Mouse (Mus musculus): ENCODE measurements around the gene Wdcp. TPM values are rescaled to one million over a fixed set of nuclear protein-coding genes. Genes with fewer than 3 reads are reported as not detected.

Gene Wdcp
- polyA plus RNA-seq, 1 experiment: 0.57 TPM

DNA sequence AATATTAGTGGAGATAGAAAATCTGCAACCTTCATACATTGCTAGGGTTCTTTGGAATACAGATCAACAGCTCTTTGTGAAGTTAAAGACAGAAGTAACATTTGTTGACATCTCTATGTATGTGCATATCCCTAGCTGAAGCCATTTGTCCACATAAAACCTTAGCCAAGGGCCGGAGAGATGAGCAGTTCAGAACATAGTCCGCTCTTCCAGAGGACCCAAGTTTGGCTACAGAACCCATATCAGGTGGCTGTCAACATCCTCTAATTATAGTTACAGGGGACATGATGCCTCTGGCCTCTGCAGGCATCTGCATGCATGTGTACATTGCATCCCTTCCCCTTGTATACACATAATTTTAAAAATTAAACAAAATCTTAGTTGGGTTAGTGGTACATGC is 46.1 kb downstream of the Wdcp start:
- TF ChIP-seq GATA1 (IDR thresholded peaks at IDR 0.05; ENCODE audit: low read length): no peak

DNA sequence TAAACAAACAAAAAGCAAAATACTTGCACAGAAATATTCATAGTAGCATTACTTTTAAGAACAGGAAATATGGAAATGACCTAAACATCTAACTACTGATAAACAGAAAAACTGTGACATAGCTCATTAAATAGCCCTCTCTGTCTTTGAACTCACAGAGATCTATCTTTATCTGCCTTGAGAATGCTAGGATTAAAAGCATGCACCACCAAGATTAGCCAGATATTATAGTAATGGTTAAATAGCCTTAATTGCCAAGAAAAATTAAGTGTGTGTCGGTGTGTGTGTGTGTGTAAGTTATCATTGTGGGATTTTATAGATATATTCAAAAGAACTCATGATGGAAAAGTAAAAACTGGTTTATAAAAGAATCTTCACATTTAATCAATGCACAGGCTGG is 46.8 kb downstream of the Wdcp start:
- no peak for TF ChIP-seq GATA1 (IDR thresholded peaks at IDR 0.05; ENCODE audit: low read length)

DNA sequence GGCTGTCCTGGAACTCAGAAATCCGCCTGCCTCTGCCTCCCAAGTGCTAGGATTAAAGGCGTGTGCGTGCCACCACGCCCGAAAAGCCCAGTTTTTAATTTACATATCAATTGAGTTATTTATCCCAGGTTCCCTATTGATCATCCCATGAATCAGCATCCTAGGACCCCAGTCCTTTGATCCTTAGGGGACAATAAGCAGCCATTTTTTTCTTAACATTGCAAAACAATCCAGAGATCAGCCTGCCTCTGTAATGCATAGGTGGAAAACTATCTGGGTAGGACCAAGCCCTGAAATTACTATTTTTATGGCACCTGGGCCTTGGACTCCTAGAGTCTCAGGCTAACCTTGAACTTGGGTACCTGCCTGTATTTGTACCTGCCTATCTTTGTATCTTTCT is 54.9 kb downstream of the Wdcp start:
- TF ChIP-seq GATA1 (IDR thresholded peaks at IDR 0.05; ENCODE audit: low read length): no peak

DNA sequence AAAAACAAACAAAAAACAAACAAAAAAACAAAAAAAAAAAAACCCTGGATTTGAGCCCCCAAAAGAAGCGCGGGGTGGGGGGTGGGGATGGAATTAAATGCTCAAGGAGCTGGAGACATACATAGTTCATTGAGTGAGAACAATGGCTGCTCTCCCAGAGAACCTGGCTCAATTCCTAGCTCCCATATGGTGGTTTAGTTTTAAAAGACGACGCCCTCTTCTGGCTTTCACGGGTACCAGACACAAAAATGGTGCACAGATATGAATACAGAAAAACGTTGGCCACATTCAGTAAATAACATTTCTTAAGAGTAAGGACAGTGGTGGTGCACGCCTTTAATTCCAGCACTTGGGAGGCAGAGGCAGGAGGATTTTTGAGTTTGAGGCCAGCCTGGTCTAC is 62.8 kb downstream of the Wdcp start:
- no peak for TF ChIP-seq GATA1 (IDR thresholded peaks at IDR 0.05; ENCODE audit: low read length)

DNA sequence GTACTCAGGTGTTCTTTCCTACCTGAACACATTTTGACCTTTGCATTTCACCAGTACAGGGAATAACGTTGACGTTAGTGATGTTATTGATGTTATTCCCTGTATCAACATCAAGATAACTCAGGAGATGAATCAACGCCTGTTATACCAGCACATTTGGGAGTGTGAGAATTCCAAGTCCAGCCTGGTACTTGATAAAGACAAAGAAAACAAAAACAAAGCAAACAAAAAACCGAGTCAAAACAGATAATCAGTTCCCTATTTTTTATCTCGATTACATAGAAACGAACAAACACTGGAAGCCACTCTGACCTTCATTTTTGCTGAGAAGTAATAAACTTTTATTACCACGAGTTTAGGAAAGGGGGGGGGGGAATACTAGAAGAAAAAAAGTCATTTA is 63.4 kb downstream of the Wdcp start:
- no peak for TF ChIP-seq GATA1 (IDR thresholded peaks at IDR 0.05; ENCODE audit: low read length)

DNA sequence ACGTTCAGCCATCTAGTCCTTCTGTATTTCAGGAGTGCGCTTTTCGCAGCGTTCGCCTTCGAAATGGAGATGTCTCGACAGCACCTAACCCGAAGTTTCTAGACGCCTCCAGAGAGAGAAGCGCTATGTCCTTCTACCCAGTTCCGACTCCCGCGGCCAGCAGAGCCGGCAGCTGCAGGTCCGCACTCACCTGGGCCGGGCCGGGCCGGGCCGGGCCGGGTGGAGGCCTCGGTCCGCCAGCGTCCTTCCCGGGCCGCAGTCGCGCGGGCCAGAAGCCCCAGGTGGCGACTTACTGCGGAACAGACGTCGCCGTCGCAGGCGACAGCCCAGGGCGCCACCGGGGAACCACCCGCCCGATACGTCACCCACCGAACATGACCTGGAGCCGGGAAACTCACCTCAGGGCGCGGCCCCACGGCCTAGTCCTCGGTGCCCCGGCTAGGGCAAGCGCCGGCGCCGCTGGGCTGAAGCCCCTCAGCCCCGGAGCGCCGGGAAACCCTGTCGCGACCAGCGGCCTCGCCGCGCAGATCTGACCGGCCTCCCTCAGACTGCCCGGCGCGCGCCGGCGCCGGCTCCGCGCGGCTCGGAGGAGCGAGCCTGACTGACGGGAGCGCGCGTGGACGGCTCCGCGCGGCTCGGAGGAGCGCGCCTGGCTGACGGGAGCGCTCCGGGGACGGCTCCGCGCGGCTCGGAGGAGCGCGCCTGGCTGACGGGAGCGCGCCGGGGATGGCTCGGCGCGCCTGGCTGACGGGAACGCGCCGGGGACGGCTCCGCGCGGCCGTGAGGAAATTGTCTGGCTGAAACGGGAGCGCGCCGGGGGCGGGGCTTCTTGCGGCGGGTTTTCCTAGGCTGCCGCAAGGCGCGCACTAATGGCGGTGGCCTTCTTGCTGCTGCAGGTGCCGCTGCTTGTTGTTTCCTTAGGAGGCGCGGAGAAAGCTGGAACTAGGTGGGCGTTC is 64.1 kb downstream of the Wdcp start, which contains the start of gene Ubxn2a:
Ubxn2a (minus strand) TSS at position 755 of the 956 bp plus-strand sequence.
- TF ChIP-seq GATA1 (IDR thresholded peaks at IDR 0.05; ENCODE audit: low read length): no peak

DNA sequence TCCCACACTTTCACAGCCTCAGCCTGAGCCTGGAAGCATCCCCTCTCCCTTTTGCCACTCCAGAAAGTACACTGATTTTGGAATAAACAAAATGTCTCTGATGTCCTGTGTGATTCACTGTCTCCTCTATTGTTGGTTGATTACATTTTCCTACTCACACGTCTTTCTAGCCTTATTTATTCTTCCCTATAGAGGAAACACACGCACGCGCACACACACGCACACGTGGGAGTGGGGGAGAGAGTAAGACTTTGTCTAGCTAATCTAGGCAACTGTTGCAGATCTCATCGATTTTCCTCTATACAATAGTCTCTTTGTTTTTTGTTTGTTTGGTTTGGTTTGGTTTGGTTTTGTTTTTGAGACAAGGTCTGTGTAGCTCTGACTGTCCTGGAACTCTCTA is 65.3 kb downstream of the Wdcp start:
- TF ChIP-seq GATA1 (IDR thresholded peaks at IDR 0.05; ENCODE audit: low read length): no peak

Other genes starting within 250 kb of the Wdcp start
- gene Fam228a, start 104.9 kb upstream of the Wdcp start, polyA plus RNA-seq (2012): not detected in 2 replicates
- gene Pfn4, start 74.3 kb upstream of the Wdcp start, polyA plus RNA-seq (2012): not detected in 2 replicates
- gene Fam228b, start 74.0 kb upstream of the Wdcp start, polyA plus RNA-seq (2012): not detected in 2 replicates
- gene Sf3b6, start 25.8 kb upstream of the Wdcp start, polyA plus RNA-seq (2012): 4.5 and 8.0 TPM in 2 replicates
- gene Fkbp1b, start 1.7 kb upstream of the Wdcp start, polyA plus RNA-seq (2012): 4.8 and 6.2 TPM in 2 replicates
- 171 and 223 TPM in 2 replicates for gene Mfsd2b, start 31.1 kb downstream of the Wdcp start, polyA plus RNA-seq (2012)
- gene Ubxn2a, start 64.4 kb downstream of the Wdcp start, polyA plus RNA-seq (2012): 18.4 and 37.7 TPM in 2 replicates
- gene Atad2b, start 74.0 kb downstream of the Wdcp start, polyA plus RNA-seq (2012): 44.9 and 64.8 TPM in 2 replicates

Measured in G1E-ER4 (cell line).